Mouse (Mus musculus): ENCODE data around the gene Phf7. TPM values are rescaled to one million over a fixed set of nuclear protein-coding genes. Genes with fewer than 3 reads are reported as not detected.

Phf7 gene
- polyA plus RNA-seq, 1 experiment from 2014 or later, result 13.9 TPM

Other genes with a start within 250 kb of the Phf7 start
- 65.2 and 74.2 TPM in 2 replicates for gene Glt8d1, start 249.9 kb downstream of the Phf7 start, polyA plus RNA-seq (2014; fragmentation: Nextera tagmentation; extraction: Ambion mirVana)
- 294 and 304 TPM in 2 replicates for gene Spcs1, start 249.6 kb downstream of the Phf7 start, polyA plus RNA-seq (2014; fragmentation: Nextera tagmentation; extraction: Ambion mirVana)
- gene Pbrm1, start 232.2 kb downstream of the Phf7 start, polyA plus RNA-seq (2014; fragmentation: Nextera tagmentation; extraction: Ambion mirVana), result 125 and 139 TPM in 2 replicates
- gene Gnl3, start 232.2 kb downstream of the Phf7 start, polyA plus RNA-seq (2014; fragmentation: Nextera tagmentation; extraction: Ambion mirVana), result 82.6 and 85.6 TPM in 2 replicates
- 58.7 and 65.0 TPM in 2 replicates for gene Smim4, start 122.4 kb downstream of the Phf7 start, polyA plus RNA-seq (2014; fragmentation: Nextera tagmentation; extraction: Ambion mirVana)
- gene Nt5dc2, start 120.3 kb downstream of the Phf7 start, polyA plus RNA-seq (2014; fragmentation: Nextera tagmentation; extraction: Ambion mirVana), result 458 and 483 TPM in 2 replicates
- 23.5 and 25.5 TPM in 2 replicates for gene Stab1, start 82.7 kb downstream of the Phf7 start, polyA plus RNA-seq (2014; fragmentation: Nextera tagmentation; extraction: Ambion mirVana)
- 8.9 and 17.2 TPM in 2 replicates for gene Tnnc1, start 43.0 kb downstream of the Phf7 start, polyA plus RNA-seq (2014; fragmentation: Nextera tagmentation; extraction: Ambion mirVana)
- 251 and 305 TPM in 2 replicates for gene Nisch, start 34.4 kb downstream of the Phf7 start, polyA plus RNA-seq (2014; fragmentation: Nextera tagmentation; extraction: Ambion mirVana)
- gene Sema3g, start 33.5 kb downstream of the Phf7 start, polyA plus RNA-seq (2014; fragmentation: Nextera tagmentation; extraction: Ambion mirVana), result 0.42 and 0.51 TPM in 2 replicates
- gene Bap1, start 133 bp upstream of the Phf7 start, polyA plus RNA-seq (2014; fragmentation: Nextera tagmentation; extraction: Ambion mirVana), result 78.7 and 93.1 TPM in 2 replicates
- gene Dnah1, start 72.6 kb upstream of the Phf7 start, polyA plus RNA-seq (2014; fragmentation: Nextera tagmentation; extraction: Ambion mirVana), result 5.9 and 6.1 TPM in 2 replicates
- 45.2 and 46.3 TPM in 2 replicates for gene Capn7, start 85.3 kb upstream of the Phf7 start, polyA plus RNA-seq (2014; fragmentation: Nextera tagmentation; extraction: Ambion mirVana)
- gene Sh3bp5, start 184.8 kb upstream of the Phf7 start, polyA plus RNA-seq (2014; fragmentation: Nextera tagmentation; extraction: Ambion mirVana), result 13.6 and 17.3 TPM in 2 replicates
- 15.9 and 17.0 TPM in 2 replicates for gene Eaf1, start 243.1 kb upstream of the Phf7 start, polyA plus RNA-seq (2014; fragmentation: Nextera tagmentation; extraction: Ambion mirVana)
- gene Mettl6, start 243.7 kb upstream of the Phf7 start, polyA plus RNA-seq (2014; fragmentation: Nextera tagmentation; extraction: Ambion mirVana), result 86.9 and 87.1 TPM in 2 replicates

All from hindbrain, embryonic 11.5 days (tissue).